Comparison of ENCODE assay signal across 7 mouse cellular contexts in genomic region chr13:111724811-111725164, GRCm38 (mm10). TPM values are rescaled to one million over a fixed set of nuclear protein-coding genes. Genes with fewer than 3 reads are reported as not detected.
DNase-seq lines count a peak whose midpoint lies in the region; ATAC-seq and TF ChIP-seq lines count a peak whose summit lies in the region.

No protein-coding gene starts in this region.

- peak overlapping the region; percentile 39; the same call in 1 of the 2 replicates for H3K27ac ChIP-seq in lung, embryonic 14.5 days (ENCODE audit: low read depth)
- no peak overlapping the region; the same call in 1 of the 2 replicates for H3K27ac ChIP-seq in limb, embryonic 11.5 days (replicated peaks; ENCODE audit: low read depth, low read length)
- H3K27ac ChIP-seq in olfactory bulb, adult 2 months (ENCODE audit: insufficient read depth, low read depth, low read length) = no peak overlapping the region

- no peaks in the 10 kb centered on the region for H3K27me3 ChIP-seq in lung, embryonic 14.5 days (ENCODE audit: insufficient read depth, low read length)
- no peaks in the 10 kb centered on the region for H3K27me3 ChIP-seq in limb, embryonic 11.5 days (ENCODE audit: control insufficient read depth, insufficient read depth, low read length)

- no peaks in the 10 kb centered on the region for H3K36me3 ChIP-seq in lung, embryonic 14.5 days (ENCODE audit: insufficient read depth)
- no peaks in the 10 kb centered on the region for H3K36me3 ChIP-seq in limb, embryonic 11.5 days (ENCODE audit: control insufficient read depth, insufficient read depth, low read length)

- no peak for DNase-seq in lung, embryonic 14.5 days
- no peak for DNase-seq in lung, postnatal 14 days
- DNase-seq in limb, embryonic 11.5 days (ENCODE audit: low spot score) = no peak
- DNase-seq in thymus, postnatal 4 days = no peak
- DNase-seq in frontal cortex, postnatal 25 days (ENCODE audit: low spot score in 2 of 2) = no peak

- no peaks in the 10 kb centered on the region for H3K4me1 ChIP-seq in lung, embryonic 14.5 days (ENCODE audit: insufficient read depth)
- no peaks in the 10 kb centered on the region for H3K4me1 ChIP-seq in limb, embryonic 11.5 days (ENCODE audit: control insufficient read depth, insufficient read depth, low read length)
- H3K4me1 ChIP-seq in olfactory bulb, adult 2 months (ENCODE audit: control insufficient read depth, insufficient read depth, low read length) = no peaks in the 10 kb centered on the region

- TF ChIP-seq CTCF in lung, embryonic 14.5 days (IDR thresholded peaks at IDR 0.05; ENCODE audit: low read depth) = no peak
- no peak for TF ChIP-seq CTCF in olfactory bulb, adult 2 months (IDR thresholded peaks at IDR 0.05; ENCODE audit: insufficient read depth, low read depth, low read length)

- no peak for ATAC-seq in lung, embryonic 14.5 days (ENCODE audit: insufficient read depth)
- peak; percentile 57 for ATAC-seq in erythroblast, adult 5-6 weeks (replicated peaks; ENCODE audit: low FRiP score, poor library complexity, severe bottlenecking)
- ATAC-seq in limb, embryonic 11.5 days (ENCODE audit: insufficient number of reproducible peaks, low FRiP score, low TSS enrichment, low read depth) = no peak

- H3K9ac ChIP-seq in lung, embryonic 14.5 days = peak overlapping the region; percentile 45
- 0 out of 2 replicates have a peak overlapping the region, but pooled peaks have one; percentile 27 for H3K9ac ChIP-seq in limb, embryonic 11.5 days (ENCODE audit: low read length)

- peak overlapping the region; percentile 86 for H3K4me2 ChIP-seq in lung, embryonic 14.5 days
- peak overlapping the region; percentile 40 for H3K4me2 ChIP-seq in limb, embryonic 11.5 days (ENCODE audit: low read depth, severe bottlenecking)

- H3K9me3 ChIP-seq in lung, embryonic 14.5 days (ENCODE audit: low read depth, low read length) = 0 out of 2 replicates have a peak, but pooled peaks cover 9% of the 10 kb centered on the region
- H3K9me3 ChIP-seq in limb, embryonic 11.5 days (ENCODE audit: control insufficient read depth, low read length) = peaks cover 4% of the 10 kb centered on the region; the same call in 1 of the 2 replicates

- TF ChIP-seq POLR2A in olfactory bulb, adult 2 months (IDR thresholded peaks at IDR 0.05; ENCODE audit: insufficient read depth, low read depth, low read length) = no peak

- peak overlapping the region; percentile 63 for H3K4me3 ChIP-seq in lung, embryonic 14.5 days (ENCODE audit: low read depth, low read length)
- peak overlapping the region; percentile 51 for H3K4me3 ChIP-seq in limb, embryonic 11.5 days (ENCODE audit: low read depth, low read length)
- peak overlapping the region; percentile 66 for H3K4me3 ChIP-seq in olfactory bulb, adult 2 months (ENCODE audit: insufficient read depth, low read depth, low read length)

- 0% methylated on average over 18 of the region's 18 CpGs for WGBS in lung, embryonic 14.5 days
- under 1% methylated on average over 18 of the region's 18 CpGs for WGBS in limb, embryonic 11.5 days
- under 1% methylated on average over 18 of the region's 18 CpGs for WGBS in olfactory bulb, adult 2 months

RNA-seq across cellular contexts. Expression of gene Mier3, which starts 44.0 kb away (rescaled TPM):
- 27.1 and 27.8 TPM in 2 replicates for polyA plus RNA-seq in lung, embryonic 14.5 days (2014; fragmentation: Nextera tagmentation; extraction: Ambion mirVana)
- total RNA-seq in erythroblast, adult 5-6 weeks (2015; ENCODE audit: low replicate concordance) = 18.4 and 24.8 TPM in 2 replicates
- 34.7 and 39.4 TPM in 2 replicates for total RNA-seq in erythroblast, adult 5-6 weeks (2017; ENCODE audit: low replicate concordance)
- 26.6 and 29.4 TPM in 2 replicates for polyA plus RNA-seq in limb, embryonic 11.5 days (2014; fragmentation: Nextera tagmentation; extraction: Ambion mirVana)
- not detected in 2 replicates for polyA plus RNA-seq in olfactory bulb, adult 2 months (2012; ENCODE audit: insufficient read depth, insufficient read length, low replicate concordance, missing spikeins)
